Mouse (Mus musculus): Measurements from ENCODE around the gene Elmo1. TPM values are rescaled to one million over a fixed set of nuclear protein-coding genes. Genes with fewer than 3 reads are reported as not detected.

Elmo1 gene
- polyA plus RNA-seq, 1 experiment from 2014 or later, result 43.2 TPM

DNA sequence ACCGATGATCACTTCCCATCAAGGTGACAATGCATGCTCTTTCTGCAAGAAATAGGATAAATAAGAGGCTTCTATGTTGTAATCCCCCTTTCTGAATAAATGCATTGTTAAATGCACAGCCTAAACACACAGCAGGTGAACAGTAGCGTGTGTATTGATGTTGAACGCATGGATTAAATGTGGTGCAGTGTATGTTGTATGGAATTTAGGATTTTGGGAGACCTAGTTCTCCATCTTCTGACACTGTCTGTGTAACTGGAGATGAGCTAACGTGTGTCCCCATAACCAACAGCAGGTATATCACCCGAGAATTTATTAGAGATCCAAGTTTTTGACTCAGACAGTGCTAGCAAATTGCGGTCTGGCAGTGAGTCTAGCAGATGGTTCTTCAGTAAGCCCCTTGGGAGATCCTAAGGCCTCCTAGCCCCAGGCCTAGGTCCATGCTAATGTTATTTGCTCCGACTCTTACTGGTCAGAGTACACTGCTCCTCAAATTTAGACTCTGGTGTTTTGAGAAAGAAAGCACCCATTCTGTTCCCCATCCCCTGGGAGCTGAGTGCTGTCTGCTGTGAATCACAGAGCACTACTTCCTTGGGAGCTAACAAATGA lies 245.6 kb downstream of the Elmo1 start:
- no peaks in the 10 kb centered on the region for H3K27me3 ChIP-seq (ENCODE audit: control insufficient read depth, insufficient read depth, low read depth, low read length)
- H3K4me2 ChIP-seq (ENCODE audit: low read length), result no peak overlapping the region
- H3K9me3 ChIP-seq (replicated peaks; ENCODE audit: control insufficient read depth, low read length, poor library complexity, severe bottlenecking), result no peaks in the 10 kb centered on the region
- no peak overlapping the region for H3K27ac ChIP-seq (ENCODE audit: low read length)
- H3K4me3 ChIP-seq (ENCODE audit: low read depth, low read length), result no peak overlapping the region
- H3K9ac ChIP-seq (ENCODE audit: low read depth, low read length), result no peak overlapping the region
- no peaks in the 10 kb centered on the region for H3K36me3 ChIP-seq (ENCODE audit: control insufficient read depth, insufficient read depth, low read length)
- no peak for ATAC-seq
- H3K4me1 ChIP-seq (ENCODE audit: control insufficient read depth, insufficient read depth, low read length), result no peaks in the 10 kb centered on the region
- WGBS, result 73% methylated on average over 7 of the region's 7 CpGs

DNA sequence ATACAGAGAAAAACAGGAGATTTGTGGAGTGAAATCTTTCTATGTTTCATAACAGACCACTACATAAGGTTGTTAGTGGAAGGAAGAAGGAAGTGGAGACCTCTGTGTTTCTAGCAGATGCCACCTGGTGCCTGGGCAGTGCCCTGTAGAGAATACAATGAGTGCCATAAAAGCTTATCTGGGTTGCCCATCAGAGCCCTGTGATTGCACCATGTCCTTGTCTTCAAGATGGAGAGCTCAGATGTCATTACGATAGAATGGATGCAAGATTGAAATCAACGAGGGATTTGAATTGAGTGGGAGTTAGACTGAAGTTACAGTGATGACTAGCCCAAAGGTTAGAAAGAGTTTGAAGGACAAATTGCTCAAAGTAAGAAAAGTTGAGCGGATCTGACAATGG lies 252.5 kb downstream of the Elmo1 start:
- H3K36me3 ChIP-seq (ENCODE audit: control insufficient read depth, insufficient read depth, low read length), result no peaks in the 10 kb centered on the region
- H3K4me2 ChIP-seq (ENCODE audit: low read length), result no peak overlapping the region
- H3K4me3 ChIP-seq (ENCODE audit: low read depth, low read length), result no peak overlapping the region
- H3K9ac ChIP-seq (ENCODE audit: low read depth, low read length), result no peak overlapping the region
- no peaks in the 10 kb centered on the region for H3K27me3 ChIP-seq (ENCODE audit: control insufficient read depth, insufficient read depth, low read depth, low read length)
- 97% methylated on average over 3 of the region's 3 CpGs for WGBS
- H3K27ac ChIP-seq (ENCODE audit: low read length), result no peak overlapping the region
- ATAC-seq, result no peak
- H3K4me1 ChIP-seq (ENCODE audit: control insufficient read depth, insufficient read depth, low read length), result no peaks in the 10 kb centered on the region
- no peaks in the 10 kb centered on the region for H3K9me3 ChIP-seq (replicated peaks; ENCODE audit: control insufficient read depth, low read length, poor library complexity, severe bottlenecking)

DNA sequence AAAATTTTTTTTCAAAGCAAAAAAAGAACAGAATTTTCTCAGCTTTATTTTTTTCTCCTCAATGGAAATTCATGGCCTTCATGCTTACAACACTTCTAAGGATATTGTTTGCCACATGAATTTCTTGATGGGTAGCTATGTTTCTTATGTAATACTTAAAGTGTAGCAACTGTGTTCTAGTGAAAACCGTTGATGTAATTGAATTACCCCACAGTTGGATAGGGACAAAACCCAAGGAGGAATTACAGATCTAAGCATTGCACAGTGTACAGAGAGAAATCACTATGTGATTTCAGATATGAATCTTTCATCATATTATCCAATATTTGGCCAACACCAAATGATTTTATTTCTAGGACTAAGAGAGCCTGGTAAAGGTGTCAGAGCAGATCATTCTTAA lies 259.4 kb downstream of the Elmo1 start:
- Histone ChIP-seq H3K27me3 (ENCODE audit: control insufficient read depth, insufficient read depth, low read depth, low read length) (no peaks in the 10 kb centered on the region), H3K27ac (ENCODE audit: low read length) (no peak overlapping the region), H3K36me3 (ENCODE audit: control insufficient read depth, insufficient read depth, low read length) (no peaks in the 10 kb centered on the region), H3K4me3 (ENCODE audit: low read depth, low read length) (no peak overlapping the region), H3K4me2 (ENCODE audit: low read length) (no peak overlapping the region), H3K4me1 (ENCODE audit: control insufficient read depth, insufficient read depth, low read length) (peaks cover 7% of the 10 kb centered on the region), H3K9me3 (replicated peaks; ENCODE audit: control insufficient read depth, low read length, poor library complexity, severe bottlenecking) (no peaks in the 10 kb centered on the region), H3K9ac (ENCODE audit: low read depth, low read length) (no peak overlapping the region)
- ATAC-seq, result no peak
- 85% methylated on average over 1 of the region's 1 CpGs for WGBS

DNA sequence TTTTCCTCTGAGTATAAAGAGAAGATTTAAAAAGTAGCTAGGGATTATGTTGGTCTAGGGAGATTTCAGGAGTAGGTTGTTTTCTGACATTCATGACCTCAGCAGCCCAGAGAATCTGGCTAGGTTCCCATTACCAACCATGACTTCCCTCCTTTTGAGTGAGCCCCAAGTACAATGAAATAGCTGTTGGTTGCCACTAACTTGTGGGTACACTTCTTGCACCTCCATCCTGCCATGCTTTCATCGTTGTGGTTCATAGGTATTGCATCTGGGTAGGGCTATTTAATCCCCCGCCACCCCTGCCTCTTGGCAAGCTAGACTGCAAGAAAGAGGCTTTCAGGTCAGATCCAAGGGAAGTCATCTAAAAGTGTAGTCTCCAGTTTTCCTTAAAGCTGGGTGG lies 262.2 kb downstream of the Elmo1 start:
- H3K27me3 ChIP-seq (ENCODE audit: control insufficient read depth, insufficient read depth, low read depth, low read length), result no peaks in the 10 kb centered on the region
- no peak for ATAC-seq
- no peaks in the 10 kb centered on the region for H3K9me3 ChIP-seq (replicated peaks; ENCODE audit: control insufficient read depth, low read length, poor library complexity, severe bottlenecking)
- no peak overlapping the region for H3K9ac ChIP-seq (ENCODE audit: low read depth, low read length)
- no peak overlapping the region for H3K27ac ChIP-seq (ENCODE audit: low read length)
- WGBS, result 100% methylated on average over 2 of the region's 2 CpGs
- H3K4me2 ChIP-seq (ENCODE audit: low read length), result no peak overlapping the region
- no peak overlapping the region for H3K4me3 ChIP-seq (ENCODE audit: low read depth, low read length)
- H3K4me1 ChIP-seq (ENCODE audit: control insufficient read depth, insufficient read depth, low read length), result peaks cover 13% of the 10 kb centered on the region
- H3K36me3 ChIP-seq (ENCODE audit: control insufficient read depth, insufficient read depth, low read length), result no peaks in the 10 kb centered on the region

DNA sequence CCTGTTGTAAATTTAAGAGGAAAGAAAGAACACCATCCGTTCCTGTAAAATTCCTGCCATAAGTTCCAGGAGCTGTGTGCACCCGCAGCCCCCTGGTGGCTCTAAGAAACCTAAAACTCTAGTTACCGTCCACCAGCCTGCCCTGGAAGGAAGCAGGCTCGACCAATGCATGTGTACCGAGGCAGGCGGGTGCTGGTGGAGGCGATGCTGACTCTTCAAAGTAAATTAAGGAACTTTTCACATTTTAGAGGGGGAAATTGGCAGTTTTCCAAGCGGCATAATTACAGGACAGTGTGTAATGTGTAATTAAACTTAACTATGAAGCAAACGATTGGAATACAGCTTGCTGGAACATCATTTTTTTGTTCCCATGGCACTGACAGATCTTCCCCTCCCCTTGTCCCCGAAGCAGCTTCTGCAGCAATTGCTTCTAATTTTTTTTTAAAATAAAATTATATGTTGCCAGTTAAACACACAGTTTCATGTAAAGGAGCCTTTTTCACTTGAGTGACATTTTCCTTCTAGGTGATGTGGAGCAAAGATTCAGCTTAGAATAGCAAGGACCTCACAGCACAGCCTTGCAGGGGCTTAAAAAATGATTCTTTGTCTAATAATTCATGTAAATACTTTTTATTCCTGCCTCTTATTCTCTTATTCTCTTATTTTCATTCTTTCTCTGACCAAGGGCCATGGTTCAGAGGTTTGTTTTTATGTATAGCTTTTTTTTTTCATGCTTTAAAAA lies 263.6 kb downstream of the Elmo1 start:
- peak; percentile 74 for ATAC-seq
- Histone ChIP-seq H3K9me3 (replicated peaks; ENCODE audit: control insufficient read depth, low read length, poor library complexity, severe bottlenecking) (no peaks in the 10 kb centered on the region), H3K4me3 (ENCODE audit: low read depth, low read length) (no peak overlapping the region), H3K4me1 (ENCODE audit: control insufficient read depth, insufficient read depth, low read length) (peaks cover 13% of the 10 kb centered on the region), H3K36me3 (ENCODE audit: control insufficient read depth, insufficient read depth, low read length) (no peaks in the 10 kb centered on the region), H3K4me2 (ENCODE audit: low read length) (no peak overlapping the region), H3K9ac (ENCODE audit: low read depth, low read length) (no peak overlapping the region), H3K27me3 (ENCODE audit: control insufficient read depth, insufficient read depth, low read depth, low read length) (no peaks in the 10 kb centered on the region), H3K27ac (ENCODE audit: low read length) (peak overlapping the region; percentile 78)
- 25% methylated on average over 10 of the region's 10 CpGs for WGBS

DNA sequence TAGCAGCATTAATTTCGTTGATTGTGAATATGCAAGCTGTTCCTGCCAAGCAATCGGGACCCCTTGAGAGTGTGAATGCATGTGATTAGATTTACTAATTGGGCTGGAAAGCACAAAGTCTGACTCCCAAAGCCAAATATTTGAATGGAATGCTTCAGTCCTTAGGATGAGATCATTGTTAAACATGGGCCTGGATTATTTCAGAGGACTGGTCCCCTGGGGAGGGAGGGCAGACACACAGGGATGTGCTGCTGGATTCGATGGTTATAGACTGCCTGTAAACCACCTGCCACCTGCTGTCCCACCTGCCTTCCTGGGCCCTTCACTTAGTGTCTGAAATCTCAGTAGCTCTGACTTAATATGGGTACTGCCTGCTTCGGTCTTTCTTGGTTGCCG lies 264.2 kb downstream of the Elmo1 start:
- Histone ChIP-seq H3K27ac (ENCODE audit: low read length) (peak overlapping the region; percentile 78), H3K27me3 (ENCODE audit: control insufficient read depth, insufficient read depth, low read depth, low read length) (no peaks in the 10 kb centered on the region), H3K4me2 (ENCODE audit: low read length) (no peak overlapping the region), H3K9me3 (replicated peaks; ENCODE audit: control insufficient read depth, low read length, poor library complexity, severe bottlenecking) (no peaks in the 10 kb centered on the region), H3K4me1 (ENCODE audit: control insufficient read depth, insufficient read depth, low read length) (peaks cover 13% of the 10 kb centered on the region), H3K9ac (ENCODE audit: low read depth, low read length) (peak overlapping the region; percentile 11; the same call in 1 of the 2 replicates), H3K4me3 (ENCODE audit: low read depth, low read length) (no peak overlapping the region), H3K36me3 (ENCODE audit: control insufficient read depth, insufficient read depth, low read length) (no peaks in the 10 kb centered on the region)
- peak; percentile 87 for ATAC-seq
- 26% methylated on average over 5 of the region's 5 CpGs for WGBS

DNA sequence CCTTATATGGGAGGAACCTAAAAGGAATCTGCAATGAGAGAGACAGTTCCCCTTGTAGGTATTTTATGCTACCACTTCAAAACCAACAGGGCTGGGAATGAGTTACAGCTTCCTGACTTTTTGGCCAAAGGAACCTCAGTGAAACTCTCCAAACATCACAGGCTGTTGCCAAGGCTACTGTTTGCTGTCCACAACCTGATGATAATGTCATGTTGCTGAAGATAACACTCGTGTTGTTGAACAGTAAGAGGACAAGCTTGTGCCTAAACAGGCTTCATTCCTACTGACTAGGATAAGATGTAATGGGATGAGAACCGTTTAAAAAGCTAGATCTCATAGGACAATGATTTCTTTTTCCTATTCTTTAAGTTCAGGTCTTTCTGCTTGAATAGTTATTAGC lies 272.1 kb downstream of the Elmo1 start:
- WGBS, result 71% methylated on average over 2 of the region's 2 CpGs
- H3K27ac ChIP-seq (ENCODE audit: low read length), result no peak overlapping the region
- no peak overlapping the region for H3K4me2 ChIP-seq (ENCODE audit: low read length)
- ATAC-seq, result no peak
- H3K4me3 ChIP-seq (ENCODE audit: low read depth, low read length), result no peak overlapping the region
- 0 out of 2 replicates have a peak, but pooled peaks cover 2% of the 10 kb centered on the region for H3K9me3 ChIP-seq (replicated peaks; ENCODE audit: control insufficient read depth, low read length, poor library complexity, severe bottlenecking)
- H3K9ac ChIP-seq (ENCODE audit: low read depth, low read length), result no peak overlapping the region
- no peaks in the 10 kb centered on the region for H3K4me1 ChIP-seq (ENCODE audit: control insufficient read depth, insufficient read depth, low read length)
- H3K27me3 ChIP-seq (ENCODE audit: control insufficient read depth, insufficient read depth, low read depth, low read length), result no peaks in the 10 kb centered on the region
- no peaks in the 10 kb centered on the region for H3K36me3 ChIP-seq (ENCODE audit: control insufficient read depth, insufficient read depth, low read length)

DNA sequence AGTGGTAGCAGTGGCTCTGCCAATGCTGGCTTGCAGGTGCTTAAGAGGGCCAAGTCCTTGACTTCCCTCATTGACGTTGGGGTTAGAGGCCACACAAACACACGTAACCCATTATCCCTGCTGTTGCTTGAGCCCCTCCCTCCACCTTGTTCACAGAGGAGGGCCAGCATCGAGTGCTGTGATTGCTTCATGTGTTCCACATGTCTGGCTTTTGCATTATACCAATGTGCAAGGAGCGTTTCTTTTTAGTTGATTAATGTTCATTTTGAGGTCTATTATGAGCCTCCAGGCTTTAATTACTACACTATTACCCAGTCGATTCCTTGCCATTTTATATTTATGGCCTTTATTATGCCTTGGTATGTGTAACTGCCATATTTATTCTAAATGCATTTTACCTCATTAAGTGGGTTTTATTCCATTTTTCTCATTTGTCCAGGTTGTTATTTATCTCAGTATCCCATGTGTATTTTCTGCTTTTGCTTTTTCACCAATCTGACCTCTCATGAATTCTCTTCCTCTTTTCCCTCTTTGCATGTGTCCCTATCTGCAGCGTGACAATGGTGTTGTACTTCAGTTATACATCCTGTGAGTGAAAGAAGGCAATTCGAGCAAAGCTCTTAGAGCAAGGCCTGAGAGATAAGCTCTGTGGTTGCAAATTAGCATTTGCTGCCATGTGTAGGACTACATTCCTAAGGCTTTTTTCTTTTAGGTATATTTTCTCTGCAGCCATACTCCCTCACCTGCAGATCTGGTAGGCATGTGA lies 275.6 kb downstream of the Elmo1 start:
- no peak for ATAC-seq
- H3K27ac ChIP-seq (ENCODE audit: low read length), result no peak overlapping the region
- WGBS, result 67% methylated on average over 7 of the region's 7 CpGs

More for the DNA sequence above, 275.6 kb downstream of the Elmo1 start:
- Histone ChIP-seq H3K9me3 (replicated peaks; ENCODE audit: control insufficient read depth, low read length, poor library complexity, severe bottlenecking) (no peaks in the 10 kb centered on the region), H3K36me3 (ENCODE audit: control insufficient read depth, insufficient read depth, low read length) (no peaks in the 10 kb centered on the region), H3K4me1 (ENCODE audit: control insufficient read depth, insufficient read depth, low read length) (peaks cover 8% of the 10 kb centered on the region; the same call in 1 of the 2 replicates), H3K4me3 (ENCODE audit: low read depth, low read length) (no peak overlapping the region), H3K4me2 (ENCODE audit: low read length) (no peak overlapping the region), H3K27me3 (ENCODE audit: control insufficient read depth, insufficient read depth, low read depth, low read length) (no peaks in the 10 kb centered on the region), H3K9ac (ENCODE audit: low read depth, low read length) (no peak overlapping the region)

Data from midbrain, embryonic 16.5 days (tissue).